Mouse (Mus musculus) c-Kit-positive CD71-positive TER-119-positive erythroid progenitor cells, embryonic 14.5 days (primary cell): ENCODE results near the gene Moap1.

Experiments
- DNase-seq: peaks from one replicate; pipeline ENCODE4 v3.0.0-alpha.2; 2013; ENCODE audit warnings: low spot score

Moap1 gene

GRCm38 (mm10) chr12:102742056-102742455, 1.4 kb downstream of the Moap1 start:
- no peak for DNase-seq

DNA sequence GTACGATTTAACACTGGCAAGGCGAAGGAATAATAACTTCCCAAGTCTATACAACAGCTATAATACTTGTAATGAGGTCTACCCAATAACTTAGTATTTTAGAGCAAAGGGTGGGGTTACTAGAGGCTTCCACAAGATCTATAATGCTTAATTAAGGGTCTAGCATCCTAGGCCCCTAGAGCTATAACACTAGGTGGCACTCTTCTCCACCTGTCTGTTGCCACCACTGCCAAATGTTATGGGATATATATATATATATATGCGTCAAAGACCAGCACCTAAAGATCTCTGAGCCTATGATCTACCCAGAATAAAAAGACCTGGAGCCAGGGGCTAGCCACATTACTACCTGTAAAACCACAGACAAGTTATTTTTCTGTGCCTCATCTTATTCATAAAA, 3.2 kb downstream of the Moap1 start:
- DNase-seq, result no peak

- no peak for DNase-seq
Measured at GRCm38 (mm10) chr12:102739096-102739495, 4.4 kb downstream of the Moap1 start.

GRCm38 (mm10) chr12:102733381-102733780, 10.1 kb downstream of the Moap1 start:
- DNase-seq, result peak; percentile 71

DNA sequence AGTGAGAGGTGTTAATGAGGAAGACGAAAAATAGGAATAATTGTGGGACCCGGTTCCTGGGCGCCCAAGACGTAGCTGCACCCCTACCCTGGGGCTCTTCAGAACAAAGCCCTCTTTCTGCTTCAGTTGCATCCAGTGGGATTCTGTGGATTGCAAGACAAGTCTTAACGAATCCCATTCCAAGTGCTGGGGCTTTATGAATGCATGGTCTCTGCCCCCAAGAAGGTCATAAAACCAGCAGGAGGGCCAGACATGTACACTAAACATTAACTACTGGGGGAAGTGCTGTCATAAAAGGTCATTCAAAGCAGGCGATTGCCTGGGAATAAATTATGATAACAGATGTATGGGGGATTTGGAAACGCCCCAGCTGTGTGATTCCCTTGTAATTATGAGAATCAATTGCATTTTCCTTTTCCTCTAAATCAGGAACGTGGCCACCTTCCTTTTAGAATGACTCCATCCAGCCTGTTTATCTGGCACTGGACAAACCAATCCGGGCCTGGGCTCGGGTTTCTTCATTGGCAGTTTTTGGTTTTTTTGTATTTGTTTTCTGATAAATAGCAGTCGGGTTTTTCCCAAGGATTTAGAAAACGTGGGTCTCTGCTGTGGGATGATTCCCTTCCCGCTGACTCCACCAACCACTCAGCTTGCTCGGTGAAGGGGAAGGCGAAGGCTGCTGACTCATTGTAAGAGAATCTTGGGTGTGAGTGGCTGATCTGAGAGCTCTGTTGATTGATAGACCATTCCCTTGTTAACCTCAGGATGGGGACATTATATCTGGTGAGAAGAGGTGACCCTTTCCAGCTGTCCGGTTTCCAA, 12.5 kb downstream of the Moap1 start:
- DNase-seq, result no peak

DNA sequence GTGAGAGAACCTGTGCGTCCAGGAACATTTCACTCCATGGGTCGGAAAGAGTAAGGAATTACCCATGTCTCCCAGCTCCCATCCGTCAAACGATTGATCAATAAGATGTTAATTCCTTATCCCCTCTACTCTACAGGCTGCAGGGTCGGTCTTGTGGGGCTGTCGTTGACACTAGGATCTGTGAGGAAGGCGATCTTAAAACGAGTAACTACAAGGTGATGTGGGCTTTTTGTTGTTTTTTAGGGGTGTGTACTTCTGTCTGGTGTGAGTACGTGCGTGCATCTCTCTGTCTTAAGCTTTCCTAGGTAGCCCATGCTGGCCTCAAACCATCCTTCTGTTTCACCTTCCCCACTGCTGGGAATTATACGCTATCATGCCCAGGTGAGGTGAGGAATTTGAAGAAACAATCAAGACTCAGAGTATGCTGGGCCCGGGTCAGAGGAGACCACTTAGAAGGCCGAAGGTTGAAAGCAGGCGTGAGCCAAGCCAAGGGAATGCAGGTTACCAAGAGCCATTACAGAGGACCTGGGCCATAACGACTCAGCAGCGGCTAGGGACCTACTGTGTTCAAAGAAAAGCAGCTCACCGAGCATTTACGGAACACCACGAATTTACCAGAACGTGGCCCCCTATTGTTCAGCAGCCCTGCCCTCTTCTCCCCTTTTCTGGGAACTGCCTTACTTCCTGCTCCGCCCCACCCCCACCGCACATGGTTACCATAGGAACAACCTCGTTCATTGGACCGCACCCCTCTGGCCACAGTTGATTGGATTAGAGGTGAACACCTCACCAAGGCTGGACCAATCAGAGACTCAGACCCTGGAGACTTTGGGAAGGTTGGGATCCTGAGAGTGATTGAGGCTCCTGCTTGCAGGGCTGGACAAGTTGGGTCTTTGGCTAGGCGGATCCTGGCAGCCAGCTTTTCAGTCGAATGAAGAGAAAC, 13.3 kb downstream of the Moap1 start:
- DNase-seq, result peak; percentile 74

DNA sequence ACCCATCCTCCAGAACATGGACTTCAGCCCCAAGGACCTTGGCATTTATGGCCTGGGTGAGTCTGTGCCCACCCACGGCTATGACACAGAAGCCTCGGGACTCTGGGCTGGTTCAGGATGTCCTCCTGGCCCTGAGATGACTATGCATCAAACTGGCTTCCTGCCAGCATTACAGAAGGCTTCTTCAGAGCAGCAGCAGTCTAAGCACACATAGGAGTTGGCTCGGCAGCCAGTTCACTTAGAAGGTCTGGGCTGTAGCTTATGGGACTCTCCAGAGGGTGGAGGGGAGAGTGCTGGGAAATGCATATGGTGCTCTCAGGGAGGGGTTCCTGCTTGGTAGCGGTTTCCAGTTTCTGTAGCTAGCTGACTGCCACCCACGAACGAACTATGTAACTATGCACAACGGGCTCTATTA, 17.7 kb downstream of the Moap1 start:
- DNase-seq, result no peak

- DNase-seq, result no peak
Measured at GRCm38 (mm10) chr12:102725146-102725545, 18.3 kb downstream of the Moap1 start.

DNA sequence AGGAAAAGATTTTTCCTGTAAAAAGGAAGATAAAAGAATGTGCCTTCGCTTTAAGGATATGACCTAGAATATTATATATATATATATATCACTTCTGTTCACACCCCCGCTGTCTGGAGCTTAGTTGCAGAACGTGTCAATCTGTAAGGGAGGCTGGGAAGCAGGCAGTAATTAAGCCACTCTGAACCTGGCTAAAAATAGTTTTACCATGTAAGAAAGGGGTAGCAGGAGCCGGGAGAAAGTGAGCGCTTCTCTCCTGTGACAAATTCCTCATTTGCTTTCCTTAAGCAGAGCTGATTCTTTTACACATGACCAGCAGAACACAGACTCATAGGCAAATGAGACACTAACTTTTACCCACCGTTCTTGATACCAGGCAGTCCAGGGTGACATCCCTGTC, 19.6 kb downstream of the Moap1 start:
- no peak for DNase-seq

DNA sequence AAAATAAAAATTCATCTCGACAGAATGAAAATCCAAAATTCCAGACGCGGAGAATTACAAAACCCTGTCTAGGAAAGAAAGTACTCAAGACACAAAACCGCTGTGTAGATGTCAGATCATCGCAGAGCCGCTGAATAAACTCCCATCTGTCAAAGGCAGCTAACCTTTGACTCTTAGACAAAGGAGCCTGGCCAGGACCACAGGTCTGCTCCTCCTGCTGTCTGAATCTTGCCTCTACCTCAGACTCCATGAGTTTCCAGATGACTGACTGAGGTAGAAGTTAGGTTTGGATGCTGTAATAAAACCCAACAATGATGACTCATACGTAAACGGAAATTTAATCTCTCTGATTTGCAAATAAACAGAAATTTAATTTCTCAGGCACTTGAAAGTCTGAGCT, 20.5 kb downstream of the Moap1 start:
- no peak for DNase-seq

DNA sequence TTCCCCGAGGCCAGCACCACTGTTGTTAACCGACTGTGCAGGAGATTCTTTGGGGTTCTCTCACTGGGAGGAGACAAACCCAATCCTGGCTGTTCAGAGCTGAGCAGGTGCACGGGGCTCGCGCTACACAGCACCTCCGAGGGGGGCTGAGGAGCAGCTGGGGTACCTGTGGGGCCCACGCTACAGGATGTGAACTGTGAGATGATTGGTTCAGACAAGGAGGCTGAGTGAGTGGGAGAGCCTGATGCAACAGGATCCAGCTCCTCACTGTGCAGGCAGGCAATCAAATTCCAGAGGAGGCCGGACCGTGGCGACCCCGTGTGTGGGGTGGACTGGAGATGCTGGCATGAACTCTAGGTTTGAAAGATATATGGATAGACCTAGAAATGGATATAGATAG, 21.0 kb downstream of the Moap1 start:
- no peak for DNase-seq

DNA sequence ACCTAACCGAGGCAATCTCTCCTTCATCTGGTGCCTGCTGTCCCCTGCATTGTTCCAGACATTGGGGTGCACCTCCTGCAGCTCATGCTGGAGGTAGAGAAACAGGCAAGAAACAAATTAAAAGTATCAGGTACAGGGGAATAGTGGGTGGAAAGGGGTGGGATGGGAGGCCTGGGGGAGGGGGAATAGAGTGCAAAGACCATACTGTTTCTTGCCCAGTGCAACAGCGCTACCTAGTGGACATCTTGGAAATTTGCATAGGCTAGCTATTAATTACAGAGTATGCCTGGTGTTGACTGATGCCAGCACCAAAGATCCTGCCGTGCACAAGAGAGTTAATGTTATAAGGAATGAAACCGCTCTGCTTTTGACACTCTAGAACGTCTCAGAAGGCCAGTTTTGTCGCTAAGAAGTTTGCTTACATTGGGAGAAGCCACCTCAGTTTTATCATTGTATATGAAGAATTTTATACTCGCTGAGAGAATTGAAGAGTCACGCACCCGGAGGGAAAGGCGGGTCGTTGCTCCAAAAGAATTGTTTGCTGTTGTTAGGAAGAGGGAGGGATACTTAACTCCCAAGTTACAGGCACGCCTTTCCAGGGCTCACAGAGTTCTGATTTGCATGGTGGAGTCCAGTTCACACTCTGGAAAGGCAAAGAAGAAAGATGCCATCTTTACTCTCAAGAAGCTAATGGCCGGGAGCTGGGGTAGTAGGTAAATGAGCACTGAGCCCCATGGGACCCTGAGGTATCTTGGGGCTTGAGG, 23.7 kb downstream of the Moap1 start:
- no peak for DNase-seq

- DNase-seq, result no peak
Measured at GRCm38 (mm10) chr12:102714654-102715395, 28.6 kb downstream of the Moap1 start.

- no peak for DNase-seq
Measured at GRCm38 (mm10) chr12:102714116-102714515, 29.3 kb downstream of the Moap1 start.

DNA sequence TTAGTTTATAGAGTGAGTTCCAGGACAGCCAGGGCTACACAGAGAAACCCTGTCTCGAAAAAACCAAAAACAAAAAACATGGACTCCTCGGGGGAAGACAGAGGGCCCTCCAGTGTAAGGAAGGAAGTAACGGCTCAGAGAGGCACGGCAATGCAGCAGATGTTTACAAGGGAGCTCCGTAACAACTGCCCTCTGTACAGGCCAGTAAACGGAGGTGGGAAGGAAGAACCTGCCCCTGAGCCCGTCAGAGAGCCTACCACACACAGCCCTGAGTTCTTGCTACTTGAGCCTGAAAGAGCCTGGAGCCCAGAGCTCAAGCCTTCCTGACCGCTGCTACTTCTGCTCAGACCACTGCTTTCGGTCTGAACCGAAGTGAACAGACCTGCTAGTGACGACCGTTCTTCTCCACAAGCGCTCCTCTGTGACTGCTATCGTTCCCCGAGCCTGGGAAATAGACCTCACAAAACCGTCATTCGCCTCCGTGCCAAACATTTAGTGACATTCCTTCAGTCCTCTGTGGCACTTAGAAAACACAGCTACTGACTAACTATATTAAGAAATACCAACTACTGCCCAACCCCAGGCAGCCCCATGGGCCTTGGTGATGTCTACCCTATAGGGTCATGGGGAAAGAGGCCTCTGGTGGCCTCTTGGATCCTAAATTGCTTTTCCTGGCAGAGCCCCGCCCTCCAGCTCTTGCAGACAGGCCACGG, 30.2 kb downstream of the Moap1 start:
- DNase-seq, result no peak

DNA sequence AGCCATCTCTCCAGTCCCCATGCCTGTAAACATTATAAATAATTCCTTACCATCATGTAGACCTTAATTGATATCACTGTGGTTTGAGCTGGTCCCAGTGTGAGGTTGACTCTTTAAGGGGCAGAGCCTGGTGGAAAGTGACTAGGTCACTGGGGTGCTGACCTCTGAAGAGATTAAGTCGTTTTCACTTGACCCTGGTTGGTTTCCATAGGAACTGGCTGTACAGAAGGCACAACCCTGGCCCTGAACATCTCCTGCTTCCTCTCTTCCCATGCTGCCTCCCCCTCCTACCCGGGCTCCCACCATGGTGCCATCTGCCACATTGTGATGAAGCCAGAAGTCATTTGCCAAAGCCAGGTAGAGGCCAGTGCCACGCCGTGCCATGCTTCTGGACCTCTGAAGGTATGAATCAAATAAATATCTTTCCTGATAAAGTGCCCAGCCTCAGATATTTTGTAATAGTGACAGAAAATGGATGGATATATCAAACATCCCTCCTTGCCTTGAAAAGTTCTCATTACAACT, 32.5 kb downstream of the Moap1 start:
- DNase-seq, result no peak

GRCm38 (mm10) chr12:102709896-102710295, 33.6 kb downstream of the Moap1 start:
- no peak for DNase-seq

DNA sequence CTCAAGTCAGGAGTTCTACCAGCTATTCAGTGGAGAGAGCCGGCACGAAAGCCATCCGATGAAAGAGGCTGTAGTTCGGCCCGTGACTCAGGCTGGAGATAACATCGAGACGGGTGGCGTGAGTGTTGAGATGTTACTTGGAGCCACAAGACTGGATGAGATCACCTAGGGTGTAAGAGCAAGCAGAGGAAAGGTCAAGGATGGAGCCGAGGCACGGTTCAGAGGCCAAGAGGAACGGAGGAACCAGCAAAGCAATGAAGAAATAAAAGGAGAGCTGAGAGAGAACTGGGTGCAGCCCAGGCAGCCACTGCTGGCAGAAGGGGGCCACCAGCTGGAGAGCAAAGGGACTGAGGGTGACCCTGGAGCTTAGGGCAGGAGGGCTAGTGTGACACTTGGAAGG, 35.2 kb downstream of the Moap1 start:
- DNase-seq, result no peak

DNA sequence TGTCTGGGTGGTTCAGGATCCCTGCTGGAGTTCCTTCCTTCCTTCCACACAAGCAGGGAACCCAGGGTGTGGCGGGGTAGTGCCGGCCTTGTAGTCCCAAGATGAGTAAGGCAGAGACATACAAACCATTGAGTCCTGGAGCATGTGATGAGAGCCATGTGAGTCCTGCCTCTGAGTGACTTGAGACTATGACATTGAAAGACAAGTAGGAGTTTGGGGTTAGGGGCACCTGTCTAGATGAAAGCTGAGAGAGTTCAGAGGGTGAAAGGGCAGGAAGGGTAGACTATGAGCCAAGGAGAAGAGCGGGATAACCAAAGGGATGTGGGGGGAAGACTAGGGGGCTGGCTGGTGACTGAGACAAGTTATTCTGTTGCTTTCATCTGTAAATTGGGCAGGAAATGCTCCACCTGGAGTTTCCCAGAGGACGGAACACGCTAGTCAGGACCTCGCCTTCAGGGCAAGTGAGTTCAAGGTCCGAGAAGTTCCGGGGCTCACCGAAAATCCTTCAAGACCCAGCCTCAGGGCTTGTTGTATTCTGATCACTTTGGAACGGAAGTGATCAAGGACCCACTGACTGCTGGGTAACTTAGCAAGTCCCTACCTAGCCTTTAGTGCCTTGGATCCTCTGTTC, 36.5 kb downstream of the Moap1 start:
- DNase-seq, result no peak
